Mouse (Mus musculus): Measurements from ENCODE around the gene Txndc11. TPM values are rescaled to one million over a fixed set of nuclear protein-coding genes. Genes with fewer than 3 reads are reported as not detected.

The Txndc11 gene
- total and polyA plus RNA-seq, 2 experiments from 2014 or later, result 25.2 to 44.1 TPM

GRCm38 (mm10) chr16:11090836-11091570, 43.4 kb downstream of the Txndc11 start:
- TF ChIP-seq CTCF (IDR thresholded peaks at IDR 0.05; ENCODE audit: low read depth), result no peak
- ATAC-seq, result no peak
- H3K4me1 ChIP-seq (ENCODE audit: insufficient read depth, low read length), result no peaks in the 10 kb centered on the region; the same call in 1 of the 2 replicates
- H3K4me3 ChIP-seq (ENCODE audit: low read length), result no peak overlapping the region
- WGBS, result 68% methylated on average over 10 of the region's 10 CpGs
- no peaks in the 10 kb centered on the region for H3K27me3 ChIP-seq (ENCODE audit: insufficient read depth, low read length)
- H3K4me2 ChIP-seq (ENCODE audit: low read depth, low read length), result no peak overlapping the region
- H3K9me3 ChIP-seq (ENCODE audit: low read length), result no peaks in the 10 kb centered on the region
- no peak for DNase-seq (ENCODE audit: low spot score)
- peaks cover 21% of the 10 kb centered on the region for H3K36me3 ChIP-seq (ENCODE audit: insufficient read depth, low read length)
- H3K9ac ChIP-seq (replicated peaks; ENCODE audit: low read length), result no peak overlapping the region
- peak overlapping the region; percentile 64 for H3K27ac ChIP-seq

GRCm38 (mm10) chr16:11086856-11087588, 47.4 kb downstream of the Txndc11 start:
- 21% methylated on average over 5 of the region's 5 CpGs for WGBS
- Histone ChIP-seq H3K27ac (peak overlapping the region; percentile 69), H3K27me3 (ENCODE audit: insufficient read depth, low read length) (no peaks in the 10 kb centered on the region), H3K4me1 (ENCODE audit: insufficient read depth, low read length) (no peaks in the 10 kb centered on the region; the same call in 1 of the 2 replicates), H3K9me3 (ENCODE audit: low read length) (no peaks in the 10 kb centered on the region), H3K4me3 (ENCODE audit: low read length) (no peak overlapping the region), H3K9ac (replicated peaks; ENCODE audit: low read length) (no peak overlapping the region), H3K36me3 (ENCODE audit: insufficient read depth, low read length) (peaks cover 46% of the 10 kb centered on the region), H3K4me2 (ENCODE audit: low read depth, low read length) (no peak overlapping the region)
- DNase-seq (ENCODE audit: low spot score) (peak; percentile 84), ATAC-seq (peak; percentile 91)
- peak; percentile 60 for TF ChIP-seq CTCF (IDR thresholded peaks at IDR 0.05; ENCODE audit: low read depth)

GRCm38 (mm10) chr16:11086299-11086698, 48.2 kb downstream of the Txndc11 start:
- Histone ChIP-seq H3K4me3 (ENCODE audit: low read length) (no peak overlapping the region), H3K27me3 (ENCODE audit: insufficient read depth, low read length) (no peaks in the 10 kb centered on the region), H3K9ac (replicated peaks; ENCODE audit: low read length) (no peak overlapping the region), H3K9me3 (ENCODE audit: low read length) (no peaks in the 10 kb centered on the region), H3K36me3 (ENCODE audit: insufficient read depth, low read length) (peaks cover 38% of the 10 kb centered on the region), H3K4me2 (ENCODE audit: low read depth, low read length) (no peak overlapping the region), H3K4me1 (ENCODE audit: insufficient read depth, low read length) (no peaks in the 10 kb centered on the region; the same call in 1 of the 2 replicates), H3K27ac (0 out of 2 replicates have a peak overlapping the region, but pooled peaks have one; percentile 4)
- ATAC-seq, result no peak
- 87% methylated on average over 3 of the region's 3 CpGs for WGBS
- no peak for TF ChIP-seq CTCF (IDR thresholded peaks at IDR 0.05; ENCODE audit: low read depth)
- no peak for DNase-seq (ENCODE audit: low spot score)

- Histone ChIP-seq H3K4me2 (ENCODE audit: low read depth, low read length) (no peak overlapping the region), H3K27ac (no peak overlapping the region), H3K4me1 (ENCODE audit: insufficient read depth, low read length) (no peaks in the 10 kb centered on the region; the same call in 1 of the 2 replicates), H3K4me3 (ENCODE audit: low read length) (no peak overlapping the region), H3K27me3 (ENCODE audit: insufficient read depth, low read length) (no peaks in the 10 kb centered on the region), H3K36me3 (ENCODE audit: insufficient read depth, low read length) (peaks cover 39% of the 10 kb centered on the region), H3K9ac (replicated peaks; ENCODE audit: low read length) (no peak overlapping the region), H3K9me3 (ENCODE audit: low read length) (no peaks in the 10 kb centered on the region)
- no peak for TF ChIP-seq CTCF (IDR thresholded peaks at IDR 0.05; ENCODE audit: low read depth)
- DNase-seq (ENCODE audit: low spot score) (no peak), ATAC-seq (no peak)
- 87% methylated on average over 8 of the region's 8 CpGs for WGBS
Observed at GRCm38 (mm10) chr16:11084181-11084580, 50.3 kb downstream of the Txndc11 start.

GRCm38 (mm10) chr16:11078216-11078869, 56.1 kb downstream of the Txndc11 start:
- Histone ChIP-seq H3K9me3 (ENCODE audit: low read length) (no peaks in the 10 kb centered on the region), H3K27ac (no peak overlapping the region), H3K4me3 (ENCODE audit: low read length) (no peak overlapping the region), H3K9ac (replicated peaks; ENCODE audit: low read length) (no peak overlapping the region), H3K36me3 (ENCODE audit: insufficient read depth, low read length) (peaks cover 47% of the 10 kb centered on the region), H3K27me3 (ENCODE audit: insufficient read depth, low read length) (no peaks in the 10 kb centered on the region), H3K4me2 (ENCODE audit: low read depth, low read length) (no peak overlapping the region), H3K4me1 (ENCODE audit: insufficient read depth, low read length) (no peaks in the 10 kb centered on the region)
- WGBS, result 52% methylated on average over 3 of the region's 3 CpGs
- ATAC-seq (no peak), DNase-seq (ENCODE audit: low spot score) (no peak)
- no peak for TF ChIP-seq CTCF (IDR thresholded peaks at IDR 0.05; ENCODE audit: low read depth)

GRCm38 (mm10) chr16:11077601-11078201, 56.7 kb downstream of the Txndc11 start:
- no peak overlapping the region for H3K4me2 ChIP-seq (ENCODE audit: low read depth, low read length)
- DNase-seq (ENCODE audit: low spot score), result no peak
- no peak overlapping the region for H3K27ac ChIP-seq
- no peak overlapping the region for H3K4me3 ChIP-seq (ENCODE audit: low read length)
- peaks cover 41% of the 10 kb centered on the region for H3K36me3 ChIP-seq (ENCODE audit: insufficient read depth, low read length)
- H3K4me1 ChIP-seq (ENCODE audit: insufficient read depth, low read length), result no peaks in the 10 kb centered on the region
- TF ChIP-seq CTCF (IDR thresholded peaks at IDR 0.05; ENCODE audit: low read depth), result no peak
- no peaks in the 10 kb centered on the region for H3K27me3 ChIP-seq (ENCODE audit: insufficient read depth, low read length)
- WGBS, result 78% methylated on average over 9 of the region's 9 CpGs
- no peak for ATAC-seq
- H3K9me3 ChIP-seq (ENCODE audit: low read length), result no peaks in the 10 kb centered on the region
- no peak overlapping the region for H3K9ac ChIP-seq (replicated peaks; ENCODE audit: low read length)
